Mouse (Mus musculus): Measurements from ENCODE around the gene Nsun3. TPM values are rescaled to one million over a fixed set of nuclear protein-coding genes. Genes with fewer than 3 reads are reported as not detected.

Gene Nsun3
- total RNA-seq (2021): 1 to 10 TPM; 4.0 to 6.7 TPM
- long read RNA-seq, experiment 1, partial matches to known transcripts: 0 of 2 reads
- long read RNA-seq, experiment 1, other reads (novel, unspliced or antisense): 1 of 2 reads
- long read RNA-seq, experiment 2, partial matches to known transcripts: 0 of 3 reads
- long read RNA-seq, experiment 2, other reads (novel, unspliced or antisense): 1 of 3 reads

DNA sequence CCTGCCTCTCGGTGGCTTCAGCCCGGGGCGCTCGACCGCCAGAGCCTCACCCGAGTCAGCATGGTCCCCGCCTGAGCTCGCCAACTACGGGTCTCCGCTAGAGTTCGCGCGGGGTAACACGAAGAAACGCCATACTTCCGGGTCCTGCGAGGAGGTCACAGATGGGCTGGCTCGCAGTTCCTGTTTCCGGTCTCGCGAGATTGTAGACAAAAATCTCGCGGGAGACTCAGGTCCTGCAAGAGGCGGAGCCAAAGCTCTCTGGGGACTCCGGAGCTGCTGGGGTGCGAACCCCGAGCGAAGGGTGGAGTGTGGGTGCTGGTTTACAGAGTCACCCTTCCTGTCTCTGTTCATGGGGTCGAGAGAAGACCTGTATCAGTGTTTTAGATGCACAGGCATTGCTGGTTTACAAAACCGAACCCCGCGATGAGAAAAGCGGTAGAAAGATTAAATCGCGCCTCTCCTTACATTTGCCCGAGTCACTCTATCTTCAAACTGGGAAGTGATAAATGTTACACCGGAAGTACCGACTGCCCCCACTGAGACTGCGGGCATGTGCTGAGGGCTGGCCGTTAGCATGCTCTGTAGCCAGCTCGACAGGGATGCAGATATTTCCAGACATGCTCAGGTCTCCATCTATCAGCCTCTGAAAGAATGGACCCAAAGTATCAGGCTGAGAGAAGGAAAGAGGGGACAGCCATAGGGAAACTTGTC lies at the start of gene Nsun3:
TSS of gene Nsun3 (minus strand) at position 198 of the 711 bp plus-strand sequence.
- DNase-seq: peak; percentile 92

DNA sequence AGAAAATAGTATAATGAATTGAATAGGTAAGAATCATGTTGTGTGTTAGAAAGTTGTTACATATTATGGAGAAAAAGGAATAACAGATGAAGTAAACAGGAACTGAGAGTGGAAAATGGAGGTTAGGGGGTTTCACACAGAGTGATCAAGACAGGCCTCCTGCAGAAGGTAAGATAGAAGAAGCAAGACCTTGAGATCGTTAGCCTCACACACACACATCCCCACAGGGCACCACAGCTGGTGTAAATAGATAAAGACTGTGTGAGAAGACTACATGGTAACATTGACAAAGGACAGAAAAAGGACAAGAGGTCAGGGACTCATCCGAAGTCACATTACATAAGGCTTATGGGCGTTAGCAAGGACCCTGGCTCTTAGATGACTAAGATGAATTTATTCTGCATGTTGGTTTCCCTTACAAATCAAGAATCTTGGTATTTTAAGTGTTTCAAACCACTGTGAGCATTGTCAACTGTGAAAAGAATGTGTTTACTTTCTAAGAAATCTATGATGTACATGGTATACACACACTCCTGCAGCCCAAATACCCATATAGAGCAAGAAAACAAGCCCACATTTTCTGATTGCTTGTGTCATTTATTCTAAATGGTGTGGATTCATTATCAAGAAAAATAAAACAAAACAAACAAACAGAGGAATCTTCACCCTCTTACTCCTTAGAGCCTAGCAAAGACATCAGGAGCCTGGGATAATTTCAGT lies 47.6 kb upstream of the Nsun3 start:
- no peak for DNase-seq

DNA sequence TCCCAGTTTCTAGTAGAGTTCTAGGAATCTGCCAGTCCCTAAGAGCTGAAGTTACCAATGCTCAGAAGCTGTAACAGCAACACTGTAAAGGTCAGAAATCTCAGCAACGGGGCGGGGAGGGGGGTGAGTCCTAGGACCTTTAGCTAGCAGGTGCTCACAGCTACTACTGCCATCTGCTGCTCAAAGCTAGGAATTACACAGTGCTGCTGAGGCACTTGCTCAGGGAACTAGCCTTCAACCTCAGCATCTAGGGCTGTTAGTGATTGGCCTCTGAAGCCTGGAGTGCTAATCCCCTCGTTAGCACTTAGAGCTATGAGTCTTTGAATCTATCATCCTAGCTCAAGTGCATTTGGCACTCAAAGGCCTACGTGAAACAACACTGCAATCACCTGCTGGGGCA lies 45.9 kb upstream of the Nsun3 start:
- DNase-seq: peak; percentile 10

- DNase-seq: no peak
Measured at GRCm38 (mm10) chr16:62832027-62832426, 45.4 kb upstream of the Nsun3 start.

DNA sequence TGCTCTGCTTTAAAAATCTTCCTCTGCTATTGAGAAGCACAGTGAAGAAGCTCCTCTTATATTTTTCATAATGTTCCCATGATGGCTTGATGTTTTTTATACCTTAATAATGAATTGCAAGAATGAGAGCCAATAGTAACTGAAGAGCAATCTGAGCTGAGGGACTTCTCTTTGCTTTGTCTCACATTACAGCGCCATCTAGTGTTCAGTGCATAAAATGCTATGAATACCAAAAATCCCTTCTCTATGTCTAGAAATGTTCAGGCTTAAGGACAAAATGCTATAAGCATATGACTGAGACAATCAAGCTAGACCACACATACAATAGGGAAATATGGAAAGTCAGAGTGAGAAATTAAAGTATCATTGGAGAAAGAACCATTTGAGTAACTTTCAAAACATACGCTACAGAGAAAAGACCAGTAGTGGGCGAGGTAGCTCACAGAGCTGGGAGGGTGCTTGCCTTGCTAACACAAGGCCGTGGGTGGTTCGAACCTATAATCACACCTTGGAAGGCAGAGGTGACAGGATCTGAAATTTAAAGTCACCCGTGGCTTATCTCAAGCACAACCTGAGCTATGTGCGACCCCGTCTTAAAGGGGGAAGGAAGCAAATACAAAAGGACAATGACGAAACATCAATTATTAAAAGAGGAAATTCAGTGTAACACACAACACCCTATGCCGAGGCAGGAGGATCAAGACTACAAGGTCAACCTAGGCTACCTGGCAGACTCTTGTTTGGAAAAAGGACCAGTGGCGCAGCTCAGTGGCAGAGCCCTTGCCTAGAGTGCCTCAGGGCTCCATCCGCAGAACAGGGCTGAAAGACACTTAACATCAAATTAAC lies 39.8 kb upstream of the Nsun3 start:
- DNase-seq: no peak

DNA sequence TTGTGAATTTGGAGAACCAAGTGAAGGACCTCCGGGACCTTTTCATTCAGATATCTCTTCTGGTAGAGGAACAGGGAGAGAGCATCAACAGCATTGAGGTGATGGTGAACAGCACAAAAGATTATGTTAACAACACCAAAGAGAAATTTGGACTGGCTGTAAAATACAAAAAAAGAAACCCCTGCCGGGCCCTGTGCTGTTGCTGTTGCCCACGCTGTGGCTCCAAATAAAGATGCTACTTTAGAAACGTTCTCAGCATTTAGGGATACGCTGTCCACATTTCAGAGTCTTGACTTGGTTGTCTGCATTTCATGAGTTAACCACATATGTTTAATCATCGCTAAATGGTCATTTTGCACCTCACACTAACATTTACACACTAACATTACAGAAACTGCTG lies 35.9 kb upstream of the Nsun3 start:
- no peak for DNase-seq

DNA sequence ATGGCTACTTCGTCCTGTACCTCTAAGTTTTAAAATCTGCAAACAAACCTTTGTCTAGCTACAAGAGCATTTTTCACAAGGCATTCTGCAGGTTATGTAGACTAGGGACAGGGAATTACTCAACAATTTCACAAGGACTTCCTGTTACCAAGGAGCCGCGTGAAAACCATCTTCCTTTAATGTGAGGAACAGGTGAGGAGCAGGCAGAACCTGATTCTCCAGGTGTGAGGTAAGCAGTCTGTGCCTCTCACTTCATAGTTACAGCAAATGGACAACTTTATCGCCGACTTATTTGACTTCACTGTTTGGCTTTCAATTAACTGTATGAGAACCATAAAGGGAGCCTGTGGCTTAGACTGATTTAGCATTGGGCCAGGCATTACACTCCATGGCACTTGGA lies 27.9 kb upstream of the Nsun3 start, which contains the start of gene Stx19:
TSS of gene Stx19 (plus strand) at position 186 of the 400 bp plus-strand sequence.
- no peak for DNase-seq

GRCm38 (mm10) chr16:62813790-62814189 lies 27.2 kb upstream of the Nsun3 start:
- DNase-seq: no peak

DNA sequence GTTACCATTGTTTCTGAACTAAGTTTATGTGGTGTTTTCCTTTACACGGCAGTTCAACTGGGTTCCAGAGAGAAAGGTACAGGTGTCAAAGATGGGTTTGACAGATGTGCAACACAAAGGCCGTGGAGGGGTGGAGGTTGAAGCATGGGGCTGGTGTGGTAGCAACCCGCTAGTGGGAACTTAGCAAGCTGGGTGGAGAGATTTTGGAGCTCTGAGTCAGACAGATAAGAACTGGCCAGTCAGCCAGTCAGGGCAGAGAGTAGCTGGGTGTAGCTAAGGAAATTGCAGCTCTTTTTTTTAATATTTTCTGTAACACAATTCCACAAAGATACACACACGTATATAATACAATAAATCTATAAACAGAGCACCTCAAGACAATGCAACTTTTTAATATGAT lies 24.2 kb upstream of the Nsun3 start:
- DNase-seq: no peak

- DNase-seq: no peak
Measured at GRCm38 (mm10) chr16:62807249-62807979, 20.8 kb upstream of the Nsun3 start.

DNA sequence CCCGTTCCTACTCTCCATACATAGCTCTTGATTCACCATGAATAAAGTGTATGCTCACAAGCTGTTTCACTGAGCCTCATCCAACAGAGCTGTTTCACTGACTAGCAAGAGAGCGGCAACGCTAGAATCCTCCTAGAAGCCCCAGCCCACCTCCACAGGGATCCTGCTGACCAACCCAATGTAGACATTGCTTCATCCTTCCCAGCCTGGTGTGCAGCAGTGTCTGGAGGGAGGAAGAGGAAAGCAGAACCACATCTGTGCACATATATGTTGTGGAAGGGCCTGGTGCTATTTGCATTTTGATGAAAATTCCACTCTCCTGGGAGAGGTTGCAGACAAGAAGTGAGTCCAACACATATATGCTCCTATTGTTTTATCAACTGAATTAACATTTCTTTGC lies 18.0 kb upstream of the Nsun3 start:
- no peak for DNase-seq

DNA sequence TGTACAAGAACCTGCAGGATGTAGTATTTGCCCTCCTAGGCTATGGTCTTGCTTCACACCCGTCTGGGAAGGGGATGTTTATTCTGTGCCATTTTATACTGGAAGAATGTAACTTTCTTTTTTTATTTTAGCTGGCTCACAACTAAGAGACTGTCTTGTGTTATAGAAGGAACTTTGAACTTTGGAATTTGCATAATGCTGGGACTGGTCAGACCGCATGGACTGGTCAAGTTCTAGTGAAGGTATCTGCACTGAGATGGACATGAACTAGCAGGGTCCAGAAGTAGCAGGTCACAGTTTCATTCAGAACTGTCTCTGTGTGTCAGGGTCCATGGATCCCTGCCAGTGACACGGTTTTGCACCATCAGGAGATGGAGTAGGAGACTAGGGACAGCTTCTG lies 13.2 kb upstream of the Nsun3 start:
- DNase-seq: no peak

- no peak for DNase-seq
Measured at GRCm38 (mm10) chr16:62799426-62799825, 12.8 kb upstream of the Nsun3 start.

DNA sequence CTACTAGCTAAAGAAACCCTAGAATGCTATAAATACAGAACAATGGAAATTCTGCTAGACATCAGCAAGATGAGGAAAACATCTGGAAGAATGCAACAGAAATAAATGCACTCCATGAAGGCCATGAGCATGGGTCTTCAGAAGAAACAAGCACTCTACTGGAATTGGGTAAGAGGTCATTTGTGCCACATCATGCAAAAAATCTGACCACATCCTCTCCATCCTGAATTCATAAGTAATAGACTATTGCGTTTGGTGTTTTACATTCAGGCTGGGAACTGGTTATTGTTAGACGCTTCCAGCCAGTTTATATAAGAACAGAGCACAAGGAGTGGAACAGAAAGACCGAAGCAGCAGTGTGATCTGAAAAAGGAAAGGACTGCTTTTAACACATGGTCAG lies 12.2 kb upstream of the Nsun3 start:
- DNase-seq: no peak

DNA sequence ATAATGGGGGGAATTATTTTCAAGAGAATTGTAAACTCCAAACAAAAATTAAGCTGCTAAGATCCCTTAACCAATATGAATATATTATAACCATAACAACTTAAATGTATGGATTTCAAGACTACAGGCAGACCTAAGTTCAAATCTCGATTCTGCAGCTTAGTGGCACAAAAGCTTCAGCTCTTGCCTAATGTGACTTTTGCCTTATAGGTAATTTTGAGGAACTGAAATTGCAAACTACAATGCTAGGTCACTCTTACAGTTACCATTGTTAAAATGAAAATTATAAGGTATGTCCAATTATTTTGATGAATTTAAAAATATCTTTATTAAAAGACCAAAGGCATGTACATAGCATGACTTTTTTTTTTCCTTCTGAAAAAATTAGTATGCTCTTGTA lies 10.0 kb upstream of the Nsun3 start:
- no peak for DNase-seq

DNA sequence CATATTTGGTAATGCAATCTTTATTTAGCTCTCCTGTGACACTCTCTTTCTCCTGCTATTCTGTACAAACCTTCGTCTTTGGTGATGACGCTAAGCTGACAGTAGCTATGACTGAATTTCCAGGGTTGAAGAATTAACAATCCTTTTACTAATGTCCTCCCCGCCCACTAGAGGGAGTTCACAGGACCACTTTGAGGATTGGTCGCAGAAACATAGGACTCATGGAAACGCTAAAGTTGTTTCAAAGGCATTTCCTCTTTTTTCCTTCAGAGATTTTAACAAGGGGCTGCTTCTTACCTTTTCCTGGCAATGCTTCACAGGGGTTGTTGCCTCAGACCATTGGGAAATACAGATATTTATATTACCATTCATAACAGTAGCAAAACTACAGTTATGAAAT lies 4.4 kb downstream of the Nsun3 start:
- DNase-seq: no peak

GRCm38 (mm10) chr16:62778282-62778681 lies 8.3 kb downstream of the Nsun3 start:
- DNase-seq: no peak

GRCm38 (mm10) chr16:62776034-62776433 lies 10.6 kb downstream of the Nsun3 start:
- no peak for DNase-seq

GRCm38 (mm10) chr16:62773462-62773861 lies 13.2 kb downstream of the Nsun3 start:
- no peak for DNase-seq

DNA sequence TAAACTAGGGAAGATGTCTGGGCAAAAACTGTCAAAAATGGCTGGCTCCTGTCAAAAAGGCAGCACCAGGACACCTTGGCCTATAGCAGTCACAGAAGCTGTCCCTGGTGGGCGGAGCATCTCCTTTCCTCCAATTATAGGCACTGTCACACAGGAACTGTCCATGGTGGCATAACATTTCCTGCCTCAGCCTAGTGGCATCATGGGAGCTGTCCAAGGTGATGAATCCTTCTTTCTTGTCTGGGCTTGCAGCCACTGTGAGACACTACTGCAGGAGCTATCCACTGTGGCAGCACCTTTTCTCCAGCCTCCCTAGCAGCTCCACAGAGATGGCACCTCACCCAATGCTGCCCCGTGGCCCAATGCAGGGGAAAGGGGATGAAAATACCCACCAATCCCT lies 28.3 kb downstream of the Nsun3 start:
- DNase-seq: no peak

DNA sequence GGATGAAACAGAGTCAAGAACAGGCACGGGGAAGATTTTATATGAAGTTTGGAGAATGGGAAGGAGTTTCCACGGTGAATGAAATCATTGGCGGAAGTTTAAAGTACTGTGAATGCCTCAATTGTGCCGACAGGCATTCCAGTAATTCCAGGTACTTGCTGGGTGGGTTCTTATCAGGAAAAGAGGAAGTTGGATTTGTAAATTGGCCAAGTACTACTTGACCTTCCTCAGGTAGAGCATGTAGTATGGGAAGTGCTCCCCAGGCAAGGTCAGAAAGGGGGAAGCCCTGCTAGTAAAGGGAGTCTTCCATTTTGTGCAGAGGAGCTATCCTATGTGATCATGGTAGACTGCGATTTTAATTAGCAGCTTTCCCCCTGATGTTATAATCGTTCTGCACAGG lies 31.3 kb downstream of the Nsun3 start:
- no peak for DNase-seq

DNA sequence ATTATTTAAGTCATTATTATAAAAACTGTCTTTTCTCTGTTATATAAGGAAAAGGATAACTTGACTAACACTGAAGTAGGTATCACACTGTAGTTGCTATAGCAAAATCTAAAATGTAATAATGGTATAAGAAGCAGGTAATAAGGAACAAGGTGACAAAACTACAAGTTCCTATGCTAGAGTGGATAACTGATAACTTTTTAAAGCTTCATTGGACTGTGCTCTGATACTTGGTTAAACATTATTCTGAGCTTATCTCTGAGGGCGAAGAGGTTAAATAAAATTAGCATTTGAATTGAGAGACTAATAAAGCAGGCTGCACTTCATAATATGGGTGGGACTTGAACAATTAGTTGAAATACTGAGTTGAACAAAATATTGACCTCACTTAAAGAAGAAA lies 33.0 kb downstream of the Nsun3 start:
- DNase-seq: no peak
